Mouse (Mus musculus) small intestine, adult 2 months (tissue): ENCODE measurements around the gene Zfp109.

ENCODE experiments used
- CTCF ChIP-seq: fragments of 200-500 bp; IDR thresholded peaks from 2 replicates; pipeline ENCODE4 v1.5.1; 2012; ENCODE audit warnings: low read depth, mild to moderate bottlenecking, control low read depth, inconsistent platforms, low read length, moderate library complexity, mixed read lengths; ENCODE audit not compliant: insufficient replicate concordance, insufficient read length; ENCODE audit errors: extremely low read depth
- POLR2A ChIP-seq: fragments of 200-500 bp; IDR thresholded peaks from 2 replicates; pipeline ENCODE4 v1.6.1; 2012; ENCODE audit warnings: low read depth, mild to moderate bottlenecking, control low read depth, inconsistent platforms, low read length, moderate library complexity

- TF ChIP-seq CTCF = no peak
- no peak for TF ChIP-seq POLR2A
These were observed 32.4 kb upstream of the Zfp109 start for GRCm38 (mm10) chr7:24269667-24270287.
